Mouse (Mus musculus) lung, embryonic 15.5 days (tissue): ENCODE results near the gene Plekhg6. TPM values are rescaled to one million over a fixed set of nuclear protein-coding genes. Genes with fewer than 3 reads are reported as not detected.

Experiments
- ATAC-seq: fragments of 200-750 bp; cut with Nextera tagmentation; 2 replicates; pipeline ENCODE4 v1.8.0; 2017; ENCODE audit warnings: moderate number of reproducible peaks, borderline replicate concordance; ENCODE audit not compliant: low FRiP score, low TSS enrichment; ENCODE audit errors: extremely low read depth
- H3K27ac ChIP-seq: fragments of 300-500 bp; sonication (generic); 2 replicates; pipeline ENCODE4 v1.5.1; 2015; ENCODE audit warnings: moderate library complexity, mild to moderate bottlenecking, inconsistent platforms
- H3K27me3 ChIP-seq: fragments of 300-500 bp; sonication (generic); 2 replicates; pipeline ENCODE4 v1.6.1; 2015; ENCODE audit warnings: inconsistent platforms
- H3K36me3 ChIP-seq: fragments of 300-500 bp; sonication (generic); 2 replicates; pipeline ENCODE4 v1.6.1; 2015; ENCODE audit warnings: inconsistent platforms
- H3K4me1 ChIP-seq: fragments of 300-500 bp; sonication (generic); 2 replicates; pipeline ENCODE4 v1.6.1; 2015; ENCODE audit warnings: inconsistent platforms
- H3K4me2 ChIP-seq: fragments of 300-500 bp; sonication (generic); 2 replicates; pipeline ENCODE4 v1.6.1; 2015; ENCODE audit warnings: inconsistent platforms, mild to moderate bottlenecking, moderate library complexity
- H3K4me3 ChIP-seq: fragments of 300-500 bp; sonication (generic); 2 replicates; pipeline ENCODE4 v1.5.1; 2015; ENCODE audit warnings: mild to moderate bottlenecking, inconsistent platforms
- H3K9ac ChIP-seq: fragments of 300-500 bp; sonication (generic); 2 replicates; pipeline ENCODE4 v1.6.1; 2015; ENCODE audit warnings: inconsistent platforms
- H3K9me3 ChIP-seq: fragments of 300-500 bp; sonication (generic); 2 replicates; pipeline ENCODE4 v1.6.1; 2016; ENCODE audit warnings: inconsistent platforms
- WGBS: fragments of 180-500 bp; shearing (Covaris S2); methylation state at CpG from one replicate; pipeline ENCODE4 v1.1.7; 2015; 5-methylcytosine and 5-hydroxymethylcytosine counted together
- polyA plus RNA-seq: library from polyadenylated mRNA; unstranded; fragments of >200 nt; fragmentation: Nextera tagmentation; extraction: Ambion mirVana; gene quantifications from 2 replicates; pipeline ENCODE4 v1.2.1, GENCODE M21; 2015

The Plekhg6 gene
- polyA plus RNA-seq, 1 experiment from 2014 or later, result 0.36 TPM

DNA sequence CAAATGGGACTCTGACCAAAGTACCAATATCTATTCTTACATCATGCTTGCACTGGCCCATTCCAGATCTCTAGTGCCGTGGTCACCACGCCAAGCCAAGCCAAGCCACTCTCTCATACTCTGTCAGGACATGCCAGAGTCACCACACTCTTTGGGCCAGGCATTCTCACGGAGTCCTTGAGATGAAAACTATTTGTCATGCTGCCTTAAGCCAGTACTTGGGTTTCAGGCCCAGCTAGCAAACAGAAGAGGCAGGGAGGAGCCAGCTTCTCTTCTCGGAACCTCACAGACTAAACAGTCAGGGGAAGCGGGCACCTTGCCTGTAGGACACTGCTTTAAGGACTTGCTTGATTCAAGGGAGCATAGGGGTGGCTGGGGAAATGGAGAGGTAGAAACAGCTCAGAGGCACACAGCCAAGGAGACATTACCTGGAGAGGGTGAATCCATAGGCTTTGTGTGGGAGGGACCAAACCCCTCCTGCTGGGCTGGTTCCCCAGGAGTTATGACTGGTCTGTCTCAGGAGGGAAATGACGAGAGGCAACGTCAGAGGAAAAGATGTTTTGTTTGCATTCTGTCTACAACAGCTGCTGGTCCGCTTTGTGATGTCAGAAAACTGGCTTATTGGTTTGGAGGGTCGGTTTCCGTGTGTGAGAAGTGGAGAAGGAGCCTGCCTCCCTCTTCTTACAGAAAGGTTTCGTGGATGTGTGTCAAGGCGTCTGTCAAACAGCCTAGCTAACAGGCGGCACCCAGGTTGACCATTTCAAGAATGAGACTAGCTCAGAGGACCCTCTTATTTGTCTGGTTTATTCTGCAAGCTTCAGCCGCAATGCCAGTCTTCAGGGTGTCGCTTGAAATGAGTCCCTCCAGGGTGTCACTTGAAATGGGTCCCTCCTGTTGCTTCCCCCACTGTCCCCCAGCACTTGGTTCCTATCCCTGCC is 61.3 kb downstream of the Plekhg6 start:
- Histone ChIP-seq H3K4me2 (0 out of 2 replicates have a peak overlapping the region, but pooled peaks have one; percentile 13), H3K9me3 (no peaks in the 10 kb centered on the region), H3K27me3 (peaks cover 28% of the 10 kb centered on the region), H3K9ac (no peak overlapping the region), H3K27ac (peak overlapping the region; percentile 61), H3K4me1 (peaks cover 38% of the 10 kb centered on the region), H3K36me3 (no peaks in the 10 kb centered on the region), H3K4me3 (no peak overlapping the region)
- no peak for ATAC-seq
- 37% methylated on average over 15 of the region's 15 CpGs for WGBS

DNA sequence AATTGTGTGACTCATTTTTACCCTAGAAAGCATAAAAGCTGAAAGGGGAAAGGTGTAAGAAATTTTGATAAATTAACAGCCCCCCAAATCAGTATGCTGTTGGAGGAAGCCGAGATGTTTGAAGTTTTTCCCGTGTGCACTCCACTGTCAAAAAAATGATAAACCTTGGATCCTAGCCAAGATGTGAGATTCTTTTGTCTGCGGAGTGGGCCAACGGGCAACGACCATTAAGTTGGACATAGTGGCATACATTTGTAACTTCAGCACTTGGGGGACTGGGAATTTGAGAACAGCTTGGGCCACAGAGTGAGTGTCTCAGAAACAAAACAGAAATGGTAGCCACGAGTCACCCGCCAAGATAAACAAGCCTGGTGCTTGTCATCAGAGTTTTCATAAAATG is 63.5 kb downstream of the Plekhg6 start:
- Histone ChIP-seq H3K36me3 (peaks cover under 1% of the 10 kb centered on the region; the same call in 1 of the 2 replicates), H3K27me3 (peaks cover 21% of the 10 kb centered on the region), H3K4me2 (no peak overlapping the region), H3K4me1 (peaks cover 45% of the 10 kb centered on the region), H3K27ac (no peak overlapping the region), H3K4me3 (no peak overlapping the region), H3K9ac (no peak overlapping the region), H3K9me3 (no peaks in the 10 kb centered on the region)
- WGBS, result 19% methylated on average over 7 of the region's 7 CpGs
- ATAC-seq, result no peak

DNA sequence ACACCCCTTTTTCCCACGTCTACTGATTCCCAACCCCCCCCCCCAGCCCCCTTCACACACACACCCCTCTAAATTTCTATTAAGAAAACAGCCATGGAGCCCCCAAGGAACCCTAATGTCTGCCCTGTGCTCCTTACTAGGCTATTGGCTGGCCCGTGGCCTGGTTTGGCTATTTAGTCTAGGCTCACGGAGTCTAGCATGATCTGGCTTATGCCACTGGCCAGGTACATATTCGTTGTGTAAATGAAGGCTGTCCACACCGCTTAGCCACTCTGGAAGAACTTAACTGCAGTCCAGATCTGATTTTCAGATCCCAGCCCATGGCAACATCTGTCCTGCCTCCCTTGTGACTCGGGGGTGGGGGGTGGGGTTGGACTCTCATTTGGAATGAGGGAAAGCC is 65.8 kb downstream of the Plekhg6 start:
- Histone ChIP-seq H3K4me1 (peaks cover 42% of the 10 kb centered on the region), H3K9ac (no peak overlapping the region), H3K4me3 (no peak overlapping the region), H3K36me3 (peaks cover 15% of the 10 kb centered on the region; the same call in 1 of the 2 replicates), H3K9me3 (no peaks in the 10 kb centered on the region), H3K27ac (no peak overlapping the region), H3K27me3 (no peaks in the 10 kb centered on the region; the same call in 1 of the 2 replicates), H3K4me2 (no peak overlapping the region)
- WGBS, result 76% methylated on average over 6 of the region's 6 CpGs
- no peak for ATAC-seq

DNA sequence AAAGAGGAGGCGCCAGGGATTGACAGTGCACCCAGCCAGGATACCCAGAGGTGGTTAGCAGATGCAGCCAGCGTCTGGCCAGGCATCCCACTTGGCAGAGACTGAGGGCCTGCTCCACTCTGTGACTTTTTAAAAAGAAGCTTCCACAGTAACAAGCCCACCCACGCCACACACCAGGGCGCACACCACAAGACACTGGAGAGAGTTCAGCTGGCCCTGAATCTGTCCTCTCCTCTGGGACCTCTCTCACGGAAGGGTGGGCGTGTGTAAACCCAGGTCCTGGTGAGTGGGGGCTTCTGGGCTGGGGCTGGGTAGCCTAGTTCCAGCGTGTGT is 66.4 kb downstream of the Plekhg6 start:
- peak overlapping the region; percentile 81 for H3K4me3 ChIP-seq
- peak overlapping the region; percentile 67 for H3K27ac ChIP-seq
- 46% methylated on average over 7 of the region's 7 CpGs for WGBS
- no peaks in the 10 kb centered on the region for H3K27me3 ChIP-seq
- H3K4me2 ChIP-seq, result peak overlapping the region; percentile 72
- no peaks in the 10 kb centered on the region for H3K9me3 ChIP-seq
- peaks cover 20% of the 10 kb centered on the region; the same call in 1 of the 2 replicates for H3K36me3 ChIP-seq
- H3K4me1 ChIP-seq, result peaks cover 40% of the 10 kb centered on the region
- ATAC-seq, result no peak; the same call in none of the 2 replicates
- H3K9ac ChIP-seq, result peak overlapping the region; percentile 97

DNA sequence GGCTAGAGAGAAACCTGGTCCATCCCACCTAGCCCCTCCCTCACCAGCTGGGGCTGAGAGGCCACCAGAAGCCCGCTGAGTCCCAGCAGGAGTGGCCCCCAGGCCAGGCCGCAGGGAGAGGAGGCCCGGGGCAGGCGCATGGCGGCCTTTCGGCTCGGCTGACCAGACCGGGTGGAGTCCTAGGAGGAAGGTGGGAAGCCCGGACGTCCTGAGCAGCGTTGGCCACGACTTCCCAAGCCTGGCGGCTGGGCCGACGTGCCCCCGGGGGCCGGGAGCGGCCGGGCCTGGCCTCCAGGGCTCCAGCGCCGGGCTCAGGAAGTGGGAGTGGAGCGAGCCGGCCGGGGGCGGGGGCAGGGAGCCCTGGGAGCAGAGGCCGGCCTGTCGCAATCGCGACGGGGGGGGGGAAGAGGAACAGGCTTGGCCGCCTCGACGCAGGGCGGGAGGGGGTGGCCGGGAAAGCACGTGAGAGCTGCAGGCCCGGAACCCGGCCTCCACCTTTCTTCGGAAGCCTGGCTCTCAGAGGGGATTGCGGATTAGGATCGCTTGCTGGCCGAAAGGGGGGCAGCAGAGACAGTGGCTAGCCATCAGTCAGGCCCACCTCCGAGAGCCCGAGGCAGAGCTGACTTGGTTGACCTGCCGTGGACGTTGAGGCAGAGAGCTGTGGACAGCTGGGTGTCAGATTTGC is 66.9 kb downstream of the Plekhg6 start, which contains the start of gene Ltbr:
TSS of gene Ltbr (minus strand) at position 340 of the 685 bp plus-strand sequence.
- H3K36me3 ChIP-seq, result peaks cover 25% of the 10 kb centered on the region; the same call in 1 of the 2 replicates
- peak within 1 kb of the TSS; percentile 77 for H3K27ac ChIP-seq
- H3K9me3 ChIP-seq, result no peaks in the 10 kb centered on the region
- H3K9ac ChIP-seq, result peak within 1 kb of the TSS; percentile 97
- no peaks in the 10 kb centered on the region for H3K27me3 ChIP-seq
- WGBS, result under 1% methylated on average over 46 of the region's 46 CpGs
- H3K4me3 ChIP-seq, result peak within 1 kb of the TSS; percentile 81
- H3K4me2 ChIP-seq, result peak within 1 kb of the TSS; percentile 72
- ATAC-seq, result peak; percentile 94
- peaks cover 43% of the 10 kb centered on the region for H3K4me1 ChIP-seq

Other genes starting within 250 kb of the Plekhg6 start
- 56.5 and 58.8 TPM in 2 replicates for gene Nop2, start 248.9 kb downstream of the Plekhg6 start, polyA plus RNA-seq
- gene Iffo1, start 235.6 kb downstream of the Plekhg6 start, polyA plus RNA-seq, result 5.7 and 6.8 TPM in 2 replicates
- gene Gapdh, start 214.3 kb downstream of the Plekhg6 start, polyA plus RNA-seq, result 1,765 and 1,844 TPM in 2 replicates
- 136 and 139 TPM in 2 replicates for gene Ncapd2, start 189.1 kb downstream of the Plekhg6 start, polyA plus RNA-seq
- 208 and 224 TPM in 2 replicates for gene Mrpl51, start 189.0 kb downstream of the Plekhg6 start, polyA plus RNA-seq
- 4.2 and 5.4 TPM in 2 replicates for gene Vamp1, start 165.2 kb downstream of the Plekhg6 start, polyA plus RNA-seq
- 7.0 and 10.9 TPM in 2 replicates for gene Tapbpl, start 148.9 kb downstream of the Plekhg6 start, polyA plus RNA-seq
- 2.6 and 4.5 TPM in 2 replicates for gene Cd27, start 143.8 kb downstream of the Plekhg6 start, polyA plus RNA-seq
- 0.22 and 0.31 TPM in 2 replicates for gene Tuba3a, start 94.8 kb downstream of the Plekhg6 start, polyA plus RNA-seq
- gene Ltbr, start 66.9 kb downstream of the Plekhg6 start, polyA plus RNA-seq, result 79.1 and 82.5 TPM in 2 replicates
- 5.0 and 5.8 TPM in 2 replicates for gene Scnn1a, start 60.1 kb downstream of the Plekhg6 start, polyA plus RNA-seq
- 88.3 and 101 TPM in 2 replicates for gene Tnfrsf1a, start 31.4 kb downstream of the Plekhg6 start, polyA plus RNA-seq
- gene Cd9, start 114.0 kb upstream of the Plekhg6 start, polyA plus RNA-seq, result 226 and 250 TPM in 2 replicates
- gene Vwf, start 166.0 kb upstream of the Plekhg6 start, polyA plus RNA-seq, result 19.1 and 20.8 TPM in 2 replicates